Mouse (Mus musculus) embryonic facial prominence, embryonic 13.5 days (tissue): ENCODE measurements around the gene Agtpbp1. TPM values are rescaled to one million over a fixed set of nuclear protein-coding genes. Genes with fewer than 3 reads are reported as not detected.

Source experiments
- ATAC-seq: fragments of 200-750 bp; cut with Nextera tagmentation; 2 replicates; pipeline ENCODE4 v1.8.0; 2017; ENCODE audit warnings: low read depth; ENCODE audit not compliant: insufficient number of reproducible peaks, insufficient read depth, low FRiP score, low TSS enrichment
- H3K27ac ChIP-seq: fragments of 300-500 bp; sonication (generic); 2 replicates; pipeline ENCODE4 v1.5.1; 2015; ENCODE audit warnings: moderate library complexity, mild to moderate bottlenecking, inconsistent platforms
- H3K27me3 ChIP-seq: fragments of 300-500 bp; sonication (generic); 2 replicates; pipeline ENCODE4 v1.6.1; 2015; ENCODE audit warnings: mild to moderate bottlenecking, inconsistent platforms
- H3K36me3 ChIP-seq: fragments of 300-500 bp; sonication (generic); 2 replicates; pipeline ENCODE4 v1.6.1; 2015; ENCODE audit warnings: mild to moderate bottlenecking, inconsistent platforms
- H3K4me1 ChIP-seq: fragments of 300-500 bp; sonication (generic); 2 replicates; pipeline ENCODE4 v1.6.1; 2015; ENCODE audit warnings: inconsistent platforms
- H3K4me2 ChIP-seq: fragments of 300-500 bp; sonication (generic); 2 replicates; pipeline ENCODE4 v1.6.1; 2015; ENCODE audit warnings: moderate library complexity, mild to moderate bottlenecking, inconsistent platforms
- H3K4me3 ChIP-seq: fragments of 300-500 bp; sonication (generic); 2 replicates; pipeline ENCODE4 v1.5.1; 2015; ENCODE audit warnings: mild to moderate bottlenecking, inconsistent platforms
- H3K9ac ChIP-seq: fragments of 300-500 bp; sonication (generic); 2 replicates; pipeline ENCODE4 v1.6.1; 2015; ENCODE audit warnings: mild to moderate bottlenecking, inconsistent platforms
- H3K9me3 ChIP-seq: fragments of 300-500 bp; sonication (generic); 2 replicates; pipeline ENCODE4 v1.6.1; 2016; ENCODE audit warnings: inconsistent platforms
- WGBS: fragments of 180-500 bp; shearing (Covaris S2); methylation state at CpG from one replicate; pipeline ENCODE4 v1.1.7; 2015; ENCODE audit warnings: mixed read lengths; 5-methylcytosine and 5-hydroxymethylcytosine counted together
- polyA plus RNA-seq: library from polyadenylated mRNA; unstranded; fragments of >200 nt; fragmentation: Nextera tagmentation; extraction: Ambion mirVana; gene quantifications from 2 replicates; pipeline ENCODE4 v1.2.1, GENCODE M21; 2015

Agtpbp1 gene
- polyA plus RNA-seq, 1 experiment from 2014 or later: 17.6 TPM

DNA sequence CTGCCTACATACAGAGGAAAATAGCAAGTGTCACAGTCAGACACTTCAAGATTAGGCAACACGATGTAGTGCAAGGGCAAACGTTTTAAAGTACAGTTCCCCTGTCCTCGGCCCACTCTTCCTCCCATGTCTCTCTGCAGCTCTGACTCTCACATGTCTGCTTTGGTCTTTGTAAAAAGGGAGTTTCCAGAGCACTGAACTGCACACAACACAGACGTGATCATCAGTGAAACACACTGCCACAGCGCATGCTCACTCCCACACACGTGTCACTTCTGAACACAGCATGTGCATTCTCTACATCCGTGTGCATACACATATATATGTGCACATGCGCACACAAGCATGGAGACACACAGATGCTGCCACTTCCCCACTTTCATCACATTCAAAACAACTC is 54.5 kb downstream of the Agtpbp1 start:
- WGBS: 91% methylated on average over 8 of the region's 8 CpGs
- H3K4me2 ChIP-seq: no peak overlapping the region
- peaks cover 33% of the 10 kb centered on the region for H3K36me3 ChIP-seq
- no peaks in the 10 kb centered on the region for H3K9me3 ChIP-seq
- no peaks in the 10 kb centered on the region for H3K27me3 ChIP-seq
- no peak overlapping the region for H3K9ac ChIP-seq
- no peak for ATAC-seq
- H3K4me3 ChIP-seq: no peak overlapping the region
- H3K27ac ChIP-seq: no peak overlapping the region
- H3K4me1 ChIP-seq: 0 out of 2 replicates have a peak, but pooled peaks cover 2% of the 10 kb centered on the region

DNA sequence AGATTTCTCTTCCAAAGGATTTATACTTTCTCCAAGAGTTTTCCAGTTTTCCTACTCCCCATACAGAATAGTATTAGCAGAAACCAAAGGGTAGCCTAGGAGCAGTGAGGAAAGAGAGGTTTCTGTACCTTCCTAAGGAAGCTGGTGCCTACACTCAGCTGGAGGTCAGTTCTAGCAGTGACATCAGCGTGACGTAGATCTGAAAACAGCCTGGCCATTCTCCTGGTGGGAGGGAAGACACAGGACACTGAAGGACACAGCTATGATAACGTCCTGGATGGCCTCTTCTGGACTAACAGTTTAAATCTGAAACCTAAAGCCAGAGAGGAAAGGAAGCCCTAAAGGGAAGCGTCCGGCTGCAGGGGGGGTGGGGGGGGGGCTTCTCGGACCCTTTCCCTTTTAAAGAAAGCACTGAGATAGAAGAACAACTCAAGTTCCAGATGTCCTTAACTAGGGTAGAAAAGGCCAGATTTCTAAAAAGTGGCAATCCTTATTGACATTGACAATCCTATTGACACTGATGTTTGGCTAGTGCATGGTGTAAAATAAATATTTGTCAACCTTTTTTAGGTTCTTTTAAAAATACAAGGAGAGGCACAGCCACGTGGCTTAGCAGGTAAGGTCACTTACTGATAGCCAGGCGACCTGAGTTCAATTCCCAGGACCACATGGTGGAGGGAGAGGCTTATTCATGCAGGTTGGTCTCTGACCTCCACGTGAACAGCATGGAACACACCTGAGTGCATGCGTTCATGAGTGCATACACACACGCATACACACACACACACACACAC is 63.6 kb downstream of the Agtpbp1 start:
- ATAC-seq: no peak
- Histone ChIP-seq H3K9ac (no peak overlapping the region), H3K27me3 (no peaks in the 10 kb centered on the region), H3K9me3 (no peaks in the 10 kb centered on the region), H3K4me1 (peaks cover 3% of the 10 kb centered on the region; the same call in 1 of the 2 replicates), H3K27ac (no peak overlapping the region), H3K4me3 (no peak overlapping the region), H3K4me2 (no peak overlapping the region), H3K36me3 (0 out of 2 replicates have a peak, but pooled peaks cover 6% of the 10 kb centered on the region)
- 66% methylated on average over 11 of the region's 11 CpGs for WGBS

- WGBS: 91% methylated on average over 2 of the region's 2 CpGs
- H3K4me1 ChIP-seq: peaks cover 3% of the 10 kb centered on the region; the same call in 1 of the 2 replicates
- no peak overlapping the region for H3K27ac ChIP-seq
- H3K4me3 ChIP-seq: no peak overlapping the region
- no peak for ATAC-seq
- no peaks in the 10 kb centered on the region for H3K9me3 ChIP-seq
- no peak overlapping the region for H3K4me2 ChIP-seq
- H3K9ac ChIP-seq: no peak overlapping the region
- 0 out of 2 replicates have a peak, but pooled peaks cover 2% of the 10 kb centered on the region for H3K36me3 ChIP-seq
- no peaks in the 10 kb centered on the region for H3K27me3 ChIP-seq
Observed at GRCm38 (mm10) chr13:59520834-59521233, 64.2 kb downstream of the Agtpbp1 start.

- H3K4me2 ChIP-seq: no peak overlapping the region
- no peak for ATAC-seq
- peaks cover 3% of the 10 kb centered on the region; the same call in 1 of the 2 replicates for H3K4me1 ChIP-seq
- no peak overlapping the region for H3K4me3 ChIP-seq
- H3K36me3 ChIP-seq: peaks cover 2% of the 10 kb centered on the region; the same call in 1 of the 2 replicates
- WGBS: 76% methylated on average over 6 of the region's 6 CpGs
- no peaks in the 10 kb centered on the region for H3K9me3 ChIP-seq
- H3K27ac ChIP-seq: no peak overlapping the region
- no peaks in the 10 kb centered on the region for H3K27me3 ChIP-seq
- no peak overlapping the region for H3K9ac ChIP-seq
Observed at GRCm38 (mm10) chr13:59519479-59519878, 65.5 kb downstream of the Agtpbp1 start.

GRCm38 (mm10) chr13:59518016-59518415 is 67.0 kb downstream of the Agtpbp1 start:
- H3K4me1 ChIP-seq: peaks cover 3% of the 10 kb centered on the region; the same call in 1 of the 2 replicates
- H3K4me2 ChIP-seq: no peak overlapping the region
- no peaks in the 10 kb centered on the region for H3K27me3 ChIP-seq
- H3K36me3 ChIP-seq: peaks cover 3% of the 10 kb centered on the region
- H3K9ac ChIP-seq: no peak overlapping the region
- H3K9me3 ChIP-seq: no peaks in the 10 kb centered on the region
- no peak for ATAC-seq
- no peak overlapping the region for H3K4me3 ChIP-seq
- 76% methylated on average over 4 of the region's 4 CpGs for WGBS
- H3K27ac ChIP-seq: no peak overlapping the region

DNA sequence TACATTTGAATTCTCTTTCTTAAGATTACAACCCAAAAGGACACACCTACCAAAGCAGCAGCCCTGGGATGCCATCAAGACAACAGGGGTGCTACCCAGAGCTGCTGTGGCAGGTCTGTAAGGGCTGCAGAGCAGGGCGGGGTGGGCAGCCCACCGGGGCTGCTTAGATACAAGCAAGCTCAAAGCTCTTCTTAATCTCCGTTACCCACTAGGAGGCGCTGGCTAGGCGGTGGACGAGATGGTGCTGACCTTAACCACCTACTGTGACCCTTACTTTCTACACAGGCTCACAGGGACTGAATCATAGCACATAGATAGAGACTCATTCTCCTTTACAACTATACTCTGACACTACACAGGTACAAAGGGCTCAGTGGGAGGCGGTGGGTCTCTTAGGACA is 70.0 kb downstream of the Agtpbp1 start:
- no peak overlapping the region for H3K4me3 ChIP-seq
- H3K27ac ChIP-seq: no peak overlapping the region
- H3K9me3 ChIP-seq: no peaks in the 10 kb centered on the region
- no peak overlapping the region for H3K9ac ChIP-seq
- ATAC-seq: no peak
- peaks cover 4% of the 10 kb centered on the region for H3K4me1 ChIP-seq
- H3K36me3 ChIP-seq: peaks cover 3% of the 10 kb centered on the region
- H3K27me3 ChIP-seq: no peaks in the 10 kb centered on the region
- 26% methylated on average over 7 of the region's 7 CpGs for WGBS
- H3K4me2 ChIP-seq: no peak overlapping the region

DNA sequence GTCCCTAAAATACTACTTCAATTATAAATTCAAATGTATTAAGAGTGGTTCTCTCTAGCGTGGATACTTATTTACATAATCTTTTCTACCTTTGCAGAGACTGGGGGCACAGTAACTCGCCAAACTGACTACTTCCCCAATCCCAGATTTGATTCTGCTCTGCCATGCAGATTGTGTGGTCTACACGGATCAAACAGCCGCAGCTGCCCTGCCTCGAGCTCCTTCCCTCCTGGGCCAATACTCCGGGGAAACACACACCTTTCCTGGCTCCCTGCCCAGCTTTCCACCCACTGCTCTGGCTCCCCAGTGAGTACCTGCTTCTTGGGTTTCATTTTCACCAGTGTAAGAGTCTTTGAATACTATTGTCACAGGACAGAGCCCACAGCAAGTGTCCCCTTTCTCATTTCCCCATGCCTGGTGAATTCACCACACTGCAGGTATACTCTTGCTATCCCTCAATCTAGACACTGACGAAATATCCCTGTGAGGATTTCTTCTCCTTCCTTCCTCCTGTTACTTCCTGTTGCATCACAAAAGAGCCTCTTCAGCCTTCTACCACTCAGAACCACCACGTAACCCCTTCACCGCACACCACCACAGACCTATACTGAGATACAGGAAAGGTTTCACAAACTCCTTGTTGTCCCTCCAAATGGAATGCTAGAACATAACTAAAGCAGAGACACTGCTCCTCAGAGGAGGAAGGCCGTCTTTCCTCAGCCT is 75.2 kb downstream of the Agtpbp1 start:
- Histone ChIP-seq H3K27ac (peak overlapping the region; percentile 28; the same call in 1 of the 2 replicates), H3K36me3 (peaks cover 12% of the 10 kb centered on the region; the same call in 1 of the 2 replicates), H3K9me3 (no peaks in the 10 kb centered on the region), H3K4me2 (no peak overlapping the region), H3K27me3 (no peaks in the 10 kb centered on the region), H3K4me3 (no peak overlapping the region), H3K4me1 (peaks cover 7% of the 10 kb centered on the region), H3K9ac (no peak overlapping the region)
- no peak for ATAC-seq
- 52% methylated on average over 10 of the region's 10 CpGs for WGBS

- H3K9ac ChIP-seq: no peak overlapping the region
- no peak overlapping the region for H3K27ac ChIP-seq
- H3K36me3 ChIP-seq: peaks cover 12% of the 10 kb centered on the region; the same call in 1 of the 2 replicates
- 62% methylated on average over 4 of the region's 4 CpGs for WGBS
- H3K4me3 ChIP-seq: no peak overlapping the region
- H3K27me3 ChIP-seq: no peaks in the 10 kb centered on the region
- no peaks in the 10 kb centered on the region for H3K9me3 ChIP-seq
- H3K4me1 ChIP-seq: peaks cover 7% of the 10 kb centered on the region
- no peak overlapping the region for H3K4me2 ChIP-seq
- ATAC-seq: no peak
Observed at GRCm38 (mm10) chr13:59508584-59508983, 76.4 kb downstream of the Agtpbp1 start.

DNA sequence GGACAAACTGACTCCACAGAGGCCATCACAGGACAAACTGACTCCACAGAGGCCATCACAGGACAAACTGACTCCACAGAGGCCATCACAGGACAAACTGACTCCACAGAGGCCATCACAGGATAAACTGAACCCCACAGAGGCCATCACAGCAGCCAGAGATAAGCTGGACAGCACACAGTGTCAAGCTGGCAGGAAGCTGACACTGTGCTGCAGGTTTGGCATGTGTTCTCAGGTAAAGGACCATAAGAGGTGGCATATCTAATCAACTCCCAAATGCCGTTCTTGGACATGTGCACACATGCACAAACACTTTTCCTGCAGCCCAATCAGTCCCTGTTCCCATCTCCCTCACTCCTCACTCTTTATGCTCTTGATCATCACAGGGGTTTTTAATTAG is 78.6 kb downstream of the Agtpbp1 start:
- Histone ChIP-seq H3K4me3 (no peak overlapping the region), H3K4me2 (no peak overlapping the region), H3K27me3 (no peaks in the 10 kb centered on the region), H3K4me1 (peaks cover 7% of the 10 kb centered on the region), H3K36me3 (peaks cover 9% of the 10 kb centered on the region; the same call in 1 of the 2 replicates), H3K9me3 (no peaks in the 10 kb centered on the region), H3K9ac (no peak overlapping the region), H3K27ac (no peak overlapping the region)
- no peak for ATAC-seq
- 66% methylated on average over 1 of the region's 1 CpGs for WGBS

DNA sequence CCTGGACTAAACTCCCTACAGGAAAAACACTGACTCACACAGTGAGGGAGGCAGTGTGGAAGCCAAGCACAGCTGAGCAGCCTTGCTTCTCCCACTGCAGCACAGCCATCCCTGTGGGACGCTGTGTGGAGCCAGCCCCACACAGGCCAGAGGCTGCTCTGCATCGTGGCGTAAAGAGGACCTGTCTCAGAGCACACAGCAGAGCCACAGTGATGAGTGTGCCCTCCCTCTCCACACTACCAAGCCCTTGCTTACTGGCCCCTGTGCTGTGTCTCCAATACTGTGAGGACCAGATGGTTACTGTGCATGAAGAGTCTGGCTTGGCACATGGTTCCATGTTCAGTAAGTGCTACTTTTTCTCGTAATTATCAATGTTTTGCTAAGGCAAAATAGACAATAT is 79.2 kb downstream of the Agtpbp1 start:
- Histone ChIP-seq H3K4me2 (no peak overlapping the region), H3K9me3 (no peaks in the 10 kb centered on the region), H3K36me3 (peaks cover 13% of the 10 kb centered on the region; the same call in 1 of the 2 replicates), H3K27me3 (no peaks in the 10 kb centered on the region), H3K4me3 (no peak overlapping the region), H3K27ac (no peak overlapping the region), H3K4me1 (peaks cover 7% of the 10 kb centered on the region), H3K9ac (no peak overlapping the region)
- ATAC-seq: no peak
- 82% methylated on average over 4 of the region's 4 CpGs for WGBS

GRCm38 (mm10) chr13:59503581-59503980 is 81.4 kb downstream of the Agtpbp1 start:
- Histone ChIP-seq H3K36me3 (peaks cover 25% of the 10 kb centered on the region), H3K27me3 (no peaks in the 10 kb centered on the region), H3K27ac (no peak overlapping the region), H3K4me3 (no peak overlapping the region), H3K4me1 (no peaks in the 10 kb centered on the region), H3K9me3 (no peaks in the 10 kb centered on the region), H3K4me2 (no peak overlapping the region), H3K9ac (no peak overlapping the region)
- 72% methylated on average over 4 of the region's 4 CpGs for WGBS
- no peak for ATAC-seq
